Mouse (Mus musculus) cerebellum, postnatal 14 days (tissue): ENCODE results near the gene Zscan25.
"Not testable (repeated sequence)": the region's sequence is repeated elsewhere in the genome, so short reads cannot be mapped to it uniquely, and the experiment has no call there.

Experiments
- DNase-seq, 2 experiments: peaks; one replicate each; pipeline ENCODE4 v3.0.0; 2021; ENCODE audit warnings: mixed read lengths in 2 of 2

The Zscan25 gene

DNA sequence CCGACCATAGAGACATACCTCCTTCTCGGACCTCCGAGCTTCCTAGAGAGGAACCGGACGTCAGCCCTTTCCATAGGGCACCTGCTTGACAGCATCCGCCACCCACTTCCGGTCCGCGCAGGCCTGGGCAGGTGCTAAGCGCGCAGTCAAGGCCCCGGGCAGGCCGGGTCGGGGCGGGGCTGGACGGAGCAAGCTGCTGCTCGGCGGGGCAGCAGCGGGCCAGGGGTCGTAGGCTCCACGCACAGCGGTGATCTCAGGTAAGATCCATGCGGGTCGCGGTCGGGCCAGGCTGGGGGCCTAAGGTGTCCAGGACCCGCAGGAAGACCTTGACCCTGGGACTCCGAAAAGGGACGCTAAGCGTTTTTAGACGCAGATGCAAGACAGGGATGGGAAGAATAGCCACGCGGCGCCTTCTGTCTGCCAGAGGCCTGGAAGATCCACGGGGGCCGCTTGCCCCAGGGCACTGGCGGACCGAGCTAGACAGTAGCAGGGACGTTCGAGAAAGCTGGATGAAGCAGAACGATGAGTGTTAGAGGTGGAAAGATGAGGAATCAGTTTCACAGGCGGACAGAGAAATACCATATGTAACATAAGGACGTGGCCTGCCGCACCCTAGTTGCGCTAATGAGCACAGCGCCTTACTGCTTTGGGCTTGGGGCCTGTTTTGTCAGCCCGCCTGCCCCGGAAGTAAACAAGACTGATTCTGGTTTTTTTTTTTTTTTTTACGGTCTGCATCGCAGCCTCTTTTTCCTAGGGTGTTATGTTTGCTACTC lies at the start of gene Zscan25:
Gene Zscan25 (plus strand): TSS at position 130 of the 773 bp plus-strand sequence.
- DNase-seq, result peak; percentile 93 to 94

DNA sequence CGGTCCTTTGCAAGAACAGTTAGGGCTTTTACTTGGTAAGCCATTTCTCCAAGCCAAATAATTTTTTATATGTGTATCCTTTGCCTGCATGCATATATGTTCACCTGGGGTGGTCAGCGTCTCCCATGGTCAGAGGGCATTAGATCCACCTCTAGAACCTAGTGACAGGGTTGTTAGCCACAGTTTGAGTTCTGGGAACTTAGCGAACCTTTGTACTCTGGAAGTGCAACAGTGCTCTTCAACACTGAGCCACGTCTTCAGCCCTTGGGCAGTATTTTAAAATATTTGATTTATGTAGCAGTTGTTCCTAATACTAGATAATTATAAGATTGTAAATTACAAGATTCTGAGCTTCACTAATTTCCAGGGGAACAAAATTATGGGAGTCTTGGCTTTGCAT lies 49.7 kb upstream of the Zscan25 start:
- DNase-seq, result no peak

DNA sequence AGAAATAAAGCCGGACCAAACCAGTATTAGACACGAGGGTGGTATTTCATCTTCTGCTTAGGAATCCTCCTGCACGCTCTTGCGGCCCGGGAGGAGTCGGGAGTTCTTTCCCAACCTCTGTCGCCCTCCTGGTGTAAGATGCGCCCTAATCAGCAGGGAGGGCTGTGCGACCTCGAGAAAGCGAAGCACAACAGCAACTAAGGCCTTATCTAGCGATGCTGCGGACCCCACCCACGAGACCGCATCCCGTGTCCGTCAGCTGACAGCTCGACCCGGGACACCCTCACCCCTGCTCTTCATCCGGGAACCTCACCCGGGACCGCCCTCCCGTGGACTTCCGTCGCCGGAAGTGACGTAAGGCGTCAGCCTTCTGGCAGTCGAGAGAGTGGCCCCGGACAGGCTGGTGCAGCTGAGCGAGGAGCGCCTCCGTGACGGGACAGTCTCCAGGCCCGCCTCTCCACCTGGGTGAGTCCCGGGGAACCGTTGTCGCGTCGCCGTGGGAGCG lies 48.9 kb upstream of the Zscan25 start, which contains the start of gene Zfp655:
Gene Zfp655 (plus strand): TSS at position 349 of the 505 bp plus-strand sequence.
- peak; percentile 96 to 98 for DNase-seq

DNA sequence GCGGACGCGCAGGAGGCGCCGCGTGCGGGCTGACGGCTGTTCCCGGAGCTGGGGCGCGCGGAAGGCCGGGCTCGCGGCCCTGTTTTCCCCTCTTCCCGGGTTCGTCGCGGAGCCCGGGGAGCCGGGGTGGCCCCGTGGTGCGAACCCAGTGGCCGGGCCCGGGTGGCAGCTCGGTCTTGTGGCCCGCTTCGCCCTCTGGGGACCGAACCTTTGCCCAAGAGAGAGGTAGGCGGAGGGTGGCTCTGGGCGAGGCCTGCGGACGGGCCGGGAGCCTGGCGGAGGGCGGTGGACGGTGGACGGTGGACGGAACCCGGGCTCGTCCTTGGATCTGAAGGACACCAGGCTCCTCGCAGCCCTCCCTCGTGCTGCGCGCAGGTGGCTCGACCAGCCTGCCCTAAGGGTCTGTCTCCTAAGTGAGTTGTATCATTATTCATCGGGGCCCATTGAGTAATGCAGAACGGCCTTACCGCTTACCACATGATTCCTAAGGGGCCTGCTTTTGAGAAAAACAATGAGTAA lies 48.3 kb upstream of the Zscan25 start:
- DNase-seq, result peak in 1 of 2 experiments; percentile 59

DNA sequence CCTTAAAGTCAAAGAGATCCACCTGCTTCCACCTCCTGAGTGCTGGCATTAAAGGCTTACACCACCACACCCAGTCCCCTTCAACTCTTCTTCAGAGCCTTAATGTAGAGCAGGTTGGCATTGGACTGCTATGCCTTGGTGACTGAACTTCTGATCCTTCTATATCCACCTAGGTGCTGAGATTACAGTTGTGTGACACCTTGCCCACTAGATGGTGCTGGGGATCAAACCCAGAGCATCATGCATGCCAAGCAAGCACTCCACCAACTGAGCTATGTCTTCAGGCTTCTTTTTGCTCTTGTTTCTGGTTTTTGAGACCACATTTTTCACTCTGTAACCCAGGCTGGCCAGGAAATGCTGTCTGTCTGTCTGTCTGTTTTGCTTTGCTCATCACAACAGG lies 45.7 kb upstream of the Zscan25 start:
- peak; percentile 41 to 49 for DNase-seq

DNA sequence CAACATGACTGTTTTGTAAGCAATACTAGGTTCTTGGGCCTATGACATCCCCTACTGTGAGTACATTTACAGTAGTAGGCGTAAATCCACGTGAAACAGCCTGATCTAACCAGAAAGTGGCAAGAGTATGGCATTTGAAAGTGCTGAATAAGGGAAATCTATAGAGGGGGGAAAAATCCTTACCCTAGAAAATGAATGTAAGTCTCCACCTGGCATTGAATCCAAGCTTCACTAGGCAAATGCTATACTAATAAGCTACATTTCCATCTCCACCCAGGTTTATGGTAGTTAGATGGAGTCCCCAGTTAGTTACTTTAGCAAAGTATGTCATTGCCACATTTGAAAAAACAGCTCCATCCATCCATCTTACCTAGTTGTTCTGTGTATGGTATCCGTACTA lies 30.8 kb upstream of the Zscan25 start:
- DNase-seq, result no peak

DNA sequence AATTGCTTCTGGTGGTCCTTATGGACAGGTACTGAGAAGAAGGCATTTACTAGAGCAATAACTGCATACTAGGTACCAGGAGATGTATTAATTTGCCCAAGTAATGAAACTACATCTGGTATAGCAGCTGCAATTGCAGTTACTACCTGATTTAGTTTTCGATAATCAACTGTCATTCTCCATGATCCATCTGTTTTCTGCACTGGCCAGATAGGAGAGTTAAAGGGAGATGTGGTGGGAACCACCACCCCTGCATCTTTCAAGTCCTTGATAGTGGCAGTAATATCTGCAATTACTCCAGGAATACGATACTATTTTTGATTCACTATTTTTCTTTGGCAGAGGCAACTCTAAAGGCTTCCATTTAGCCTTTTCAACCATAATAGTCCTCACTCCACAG lies 6.7 kb upstream of the Zscan25 start:
- not testable (repeated sequence) for DNase-seq

DNA sequence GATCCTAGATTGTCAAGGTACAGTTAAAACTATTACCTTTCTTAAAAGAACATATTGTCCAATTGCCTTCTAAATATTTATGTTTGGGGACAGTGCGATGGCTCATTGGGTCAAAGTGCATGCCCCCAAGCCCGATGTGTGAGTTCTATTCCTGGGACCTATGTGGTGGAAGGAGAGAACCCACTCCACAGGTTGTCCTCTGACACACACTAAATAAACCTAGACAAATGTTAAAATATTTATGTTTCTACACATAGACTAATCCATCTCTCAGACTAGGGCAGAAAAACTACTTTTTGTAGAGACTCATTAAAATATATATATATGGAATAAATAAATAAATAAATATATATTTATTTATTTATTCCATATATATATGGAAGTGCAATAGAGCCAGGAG lies 352 bp upstream of the Zscan25 start:
- no peak for DNase-seq

DNA sequence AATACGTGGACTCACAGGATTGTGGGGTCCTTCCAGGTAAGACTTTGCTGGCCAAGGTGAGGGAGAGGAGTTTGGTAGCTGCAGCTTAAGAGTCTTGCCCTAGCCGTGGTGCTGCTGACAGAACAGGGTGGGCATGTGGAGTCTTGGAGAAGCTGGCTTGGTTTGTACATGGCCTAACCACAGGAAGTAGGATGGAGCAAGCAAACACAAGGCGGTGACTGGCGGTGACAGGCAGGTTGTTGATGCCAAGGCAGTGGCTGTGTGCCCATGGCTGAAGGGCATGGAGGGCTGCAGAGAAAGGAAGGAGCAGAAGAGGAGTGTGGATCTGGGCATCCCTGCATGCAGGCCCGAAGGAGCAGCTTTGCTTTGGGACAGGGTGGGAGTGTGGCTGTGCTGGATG lies 8.1 kb downstream of the Zscan25 start:
- peak in 1 of 2 experiments; percentile 24 for DNase-seq

DNA sequence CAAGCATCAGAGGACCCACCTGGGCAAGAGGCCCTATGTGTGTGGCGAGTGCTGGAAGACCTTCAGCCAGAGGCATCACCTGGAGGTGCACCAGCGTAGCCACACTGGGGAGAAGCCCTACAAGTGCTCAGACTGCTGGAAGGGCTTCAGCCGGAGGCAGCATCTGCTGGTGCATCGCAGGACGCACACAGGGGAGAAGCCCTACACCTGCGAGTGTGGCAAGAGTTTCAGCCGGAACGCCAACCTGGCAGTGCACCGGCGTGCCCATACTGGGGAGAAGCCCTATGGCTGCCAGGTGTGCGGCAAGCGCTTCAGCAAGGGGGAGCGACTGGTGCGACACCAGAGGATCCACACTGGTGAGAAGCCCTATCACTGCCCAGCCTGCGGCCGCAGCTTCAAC lies 10.4 kb downstream of the Zscan25 start:
- DNase-seq, result no peak

DNA sequence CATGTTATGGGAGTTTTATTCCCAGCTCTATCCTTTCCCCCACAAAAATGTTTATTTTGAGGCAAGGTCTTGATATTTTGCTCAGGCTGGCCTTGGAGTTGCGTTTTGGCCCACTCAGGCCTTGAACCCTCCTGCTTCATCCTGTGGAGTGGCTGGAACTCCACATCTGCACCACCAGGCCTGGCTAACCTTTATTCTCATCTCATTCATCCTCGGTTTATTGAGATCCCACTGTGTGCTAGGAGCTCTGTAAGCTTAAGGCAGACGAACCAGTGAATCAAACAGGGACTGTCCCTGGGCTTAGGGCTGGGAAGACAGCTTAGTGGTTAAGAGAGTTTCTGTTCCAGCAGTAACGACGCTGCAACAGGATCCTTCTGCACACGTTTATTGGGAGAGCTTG lies 12.1 kb downstream of the Zscan25 start:
- no peak for DNase-seq

DNA sequence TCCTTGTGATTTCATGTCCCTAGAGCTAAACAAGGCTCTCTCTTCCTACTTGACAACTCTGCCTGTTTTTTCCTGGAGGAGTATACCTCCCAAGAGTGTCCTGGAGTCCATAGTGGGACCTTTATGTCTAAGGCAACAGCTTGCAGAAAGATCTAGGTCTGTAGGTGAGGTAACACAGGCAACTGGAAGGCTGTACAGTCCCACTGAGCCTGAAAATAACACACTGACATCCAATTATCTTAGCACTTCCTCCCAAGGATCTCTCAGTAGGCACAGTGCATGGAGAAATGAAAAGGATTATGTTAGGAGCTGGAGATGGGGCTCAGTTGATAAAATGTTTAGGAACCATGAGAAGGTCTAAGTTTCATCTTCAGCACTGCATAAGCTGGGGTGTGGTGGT lies 20.2 kb downstream of the Zscan25 start:
- DNase-seq, result no peak

DNA sequence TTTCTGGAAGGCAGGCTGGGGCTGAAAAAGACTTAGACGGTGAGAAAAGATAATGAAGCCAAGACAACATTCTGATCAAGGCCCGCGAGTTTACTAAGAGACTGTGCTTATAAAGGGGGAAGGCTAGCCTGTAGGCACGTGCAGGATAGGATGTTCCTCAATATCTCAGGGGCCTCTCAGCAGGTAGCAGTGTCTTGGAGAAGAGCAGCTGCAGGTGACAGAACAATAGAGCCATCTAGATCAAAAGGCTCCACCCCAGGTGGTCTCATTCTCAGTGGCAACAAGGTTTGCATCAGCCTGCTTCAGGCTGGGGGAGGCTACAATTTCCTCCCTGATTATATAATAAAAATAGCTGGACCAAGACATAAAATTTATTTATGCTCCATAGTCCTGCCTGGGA lies 21.5 kb downstream of the Zscan25 start:
- not testable (repeated sequence) for DNase-seq

DNA sequence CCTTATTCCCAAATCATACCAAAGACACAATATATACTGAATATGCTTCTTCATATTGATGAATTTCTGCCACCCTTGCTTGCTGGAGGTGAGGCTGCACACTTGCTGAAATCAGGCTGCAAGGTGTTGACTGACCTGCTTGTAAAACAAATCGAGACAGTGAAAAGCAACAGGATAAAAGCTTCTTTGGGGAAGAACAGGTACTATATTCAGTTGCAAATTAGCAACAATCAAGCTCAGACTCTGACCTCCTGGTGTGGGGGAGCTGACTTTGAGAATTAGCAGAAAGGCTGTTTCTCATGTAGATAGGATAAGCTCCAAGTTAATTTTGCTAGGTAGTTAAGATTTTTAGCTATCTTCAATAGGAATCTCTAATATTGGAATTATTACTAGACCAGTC lies 22.1 kb downstream of the Zscan25 start:
- DNase-seq, result no peak

DNA sequence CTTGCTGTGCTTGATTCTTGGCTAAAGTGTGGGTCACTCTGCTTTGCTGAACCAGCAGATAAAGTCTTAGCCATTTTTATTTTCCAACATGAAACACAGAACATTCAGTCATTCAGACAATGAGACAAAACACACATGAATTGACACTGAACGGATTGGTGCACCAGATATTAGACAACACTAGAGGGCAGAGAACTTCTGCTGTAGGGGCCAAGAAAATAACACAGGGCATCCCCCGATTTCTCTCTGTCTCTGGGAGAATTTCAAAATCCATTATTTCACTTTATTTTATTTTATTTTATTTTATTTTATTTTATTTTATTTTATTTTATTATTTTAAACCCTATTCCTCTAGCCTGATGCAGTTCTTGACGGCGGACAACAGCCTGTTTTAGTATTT lies 26.7 kb downstream of the Zscan25 start:
- not testable (repeated sequence) for DNase-seq

DNA sequence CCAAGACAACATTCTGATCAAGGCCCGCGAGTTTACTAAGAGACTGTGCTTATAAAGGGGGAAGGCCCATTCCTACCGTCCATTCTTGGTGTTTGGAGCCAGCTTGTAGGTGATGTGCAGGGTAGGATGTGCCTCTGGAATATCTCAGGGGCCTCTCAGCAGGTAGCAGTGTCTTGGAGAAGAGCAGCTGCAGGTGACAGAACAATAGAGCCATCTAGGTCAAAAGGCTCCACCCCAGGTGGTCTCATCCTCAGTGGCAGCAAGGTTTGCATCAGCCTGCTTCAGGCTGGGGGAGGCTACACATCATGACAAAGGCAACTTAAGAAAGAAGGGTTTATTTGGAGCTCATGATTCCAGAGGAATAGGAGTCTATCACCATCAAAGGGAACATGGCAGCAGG lies 27.5 kb downstream of the Zscan25 start:
- DNase-seq, result not testable (repeated sequence)

DNA sequence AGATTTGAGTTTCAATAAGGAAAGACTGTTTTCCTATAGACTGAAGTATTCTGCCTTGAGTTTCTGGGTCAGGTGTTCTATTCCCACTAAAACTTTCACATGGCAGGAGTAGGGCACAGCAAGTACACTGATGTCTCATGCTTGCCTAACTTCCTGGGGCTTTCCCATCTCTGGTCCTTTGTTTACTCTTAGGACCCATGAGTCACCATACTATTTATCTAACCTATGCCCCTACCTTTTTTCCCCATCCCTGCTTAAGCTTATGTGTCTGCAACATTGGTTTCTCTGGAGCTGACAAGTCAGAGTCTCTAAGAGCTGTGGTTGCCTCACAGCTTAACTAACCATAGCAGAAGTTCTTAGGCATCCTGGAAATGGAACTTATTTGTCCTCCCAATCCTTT lies 33.5 kb downstream of the Zscan25 start:
- no peak for DNase-seq

DNA sequence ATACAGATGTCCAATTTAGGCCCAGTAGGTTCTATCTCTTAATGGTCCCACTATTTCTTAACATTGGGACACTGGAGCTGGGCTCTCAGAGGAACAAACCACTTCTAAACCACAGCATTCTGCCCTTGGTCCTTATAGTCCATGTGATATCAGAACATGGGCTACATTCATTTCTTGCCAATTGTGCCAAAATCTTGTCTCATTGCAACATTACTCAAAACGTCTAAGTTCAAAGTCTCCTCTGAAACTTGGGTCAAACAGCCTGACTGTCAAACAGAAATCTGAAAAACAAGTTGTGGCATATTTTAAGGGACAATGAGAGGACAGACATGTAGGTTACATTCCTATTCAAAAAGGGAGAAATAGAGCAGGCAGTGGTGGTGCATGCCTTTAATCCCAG lies 36.8 kb downstream of the Zscan25 start:
- no peak for DNase-seq

DNA sequence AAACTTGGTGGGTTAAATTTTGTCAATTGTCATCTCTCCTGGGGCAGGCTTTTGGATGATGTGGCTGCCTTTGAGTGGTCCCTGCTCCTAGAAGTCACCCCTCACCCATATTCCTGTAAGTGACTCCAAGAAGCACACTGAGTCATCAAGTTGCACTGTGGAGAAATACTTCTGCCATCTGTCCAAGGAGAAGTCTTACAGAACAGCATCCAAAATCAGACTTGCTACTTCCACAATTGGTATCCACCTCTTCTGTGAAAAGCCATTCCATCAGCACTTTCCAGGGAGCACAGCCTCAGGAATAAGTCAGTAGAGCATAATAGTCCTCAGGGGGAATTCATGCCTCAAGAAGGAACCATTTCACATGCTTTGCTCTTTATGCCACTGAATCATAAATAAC lies 58.5 kb downstream of the Zscan25 start:
- not testable (repeated sequence) for DNase-seq
